Mouse (Mus musculus): ENCODE results near the gene Rbpj.

Rbpj gene

GRCm38 (mm10) chr5:53469098-53469776 lies 3.3 kb downstream of the Rbpj start:
- DNase-seq (ENCODE audit: low spot score in 2 of 2) = no peak

DNA sequence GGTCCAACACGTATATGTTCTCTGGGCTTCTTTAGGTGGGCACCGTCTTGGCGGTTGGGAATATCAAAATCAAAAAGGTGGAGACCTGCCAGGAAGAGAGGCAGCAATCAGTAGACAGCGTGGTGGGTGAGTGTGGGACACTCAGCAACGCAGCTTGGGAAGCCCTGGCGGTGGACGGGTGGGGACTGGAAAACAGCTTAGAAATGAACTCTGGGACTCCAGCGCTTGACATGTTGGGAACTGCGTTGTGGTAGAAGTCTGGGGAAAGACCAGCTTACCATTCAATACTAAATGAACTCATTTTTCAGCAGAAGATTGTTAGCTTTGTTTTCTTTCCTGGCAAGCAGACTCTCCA lies 3.8 kb downstream of the Rbpj start:
- no peak for DNase-seq (ENCODE audit: low spot score in 2 of 2)

DNA sequence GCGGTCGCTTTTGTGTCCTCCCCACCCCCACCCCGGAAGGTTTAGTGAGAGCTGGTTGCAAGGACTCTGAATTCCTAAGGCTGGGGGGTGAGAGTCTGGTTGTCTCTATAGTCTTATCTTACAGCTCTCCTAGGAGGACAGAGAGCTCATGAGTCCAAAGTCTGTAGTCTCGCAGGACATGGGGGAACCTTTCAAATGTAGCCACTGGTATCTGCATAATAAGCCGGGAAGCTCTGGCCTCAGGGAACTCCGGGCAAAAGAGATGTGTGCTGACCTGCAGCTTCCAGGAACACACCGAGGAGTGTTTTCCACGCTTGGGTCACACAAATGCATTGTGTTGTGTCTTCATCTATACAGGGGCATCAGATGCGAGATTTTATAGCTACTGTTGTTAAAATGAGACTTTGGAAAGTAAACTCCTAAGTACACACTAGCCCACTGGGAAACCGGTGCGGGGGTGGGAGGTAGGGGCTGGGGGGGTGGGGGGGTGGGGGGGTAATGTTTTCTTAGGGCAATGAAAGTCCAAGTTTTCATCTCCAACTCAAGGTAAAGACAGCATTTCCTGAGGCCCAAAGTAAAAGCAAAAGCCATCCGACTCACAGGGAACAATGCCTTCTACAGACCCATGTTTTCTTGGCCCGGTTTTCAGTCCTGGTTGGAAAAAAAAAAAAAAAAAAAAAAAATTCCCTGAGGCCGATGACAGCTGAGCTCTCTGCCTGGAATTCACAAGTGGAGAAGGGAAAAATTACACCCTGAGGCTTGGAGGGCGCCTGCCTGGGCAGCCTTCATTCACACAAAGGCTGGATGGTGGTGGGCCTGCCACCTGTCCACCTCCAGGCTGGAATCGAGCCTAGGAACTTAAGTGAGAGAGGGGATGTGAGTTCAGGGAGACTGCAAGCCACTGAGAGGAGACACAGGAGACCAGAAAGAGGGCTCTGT lies 4.5 kb downstream of the Rbpj start:
- no peak for DNase-seq (ENCODE audit: low spot score in 2 of 2)

- no peak for DNase-seq (ENCODE audit: low spot score in 2 of 2)
Measured at GRCm38 (mm10) chr5:53472485-53472884, 6.5 kb downstream of the Rbpj start.

DNA sequence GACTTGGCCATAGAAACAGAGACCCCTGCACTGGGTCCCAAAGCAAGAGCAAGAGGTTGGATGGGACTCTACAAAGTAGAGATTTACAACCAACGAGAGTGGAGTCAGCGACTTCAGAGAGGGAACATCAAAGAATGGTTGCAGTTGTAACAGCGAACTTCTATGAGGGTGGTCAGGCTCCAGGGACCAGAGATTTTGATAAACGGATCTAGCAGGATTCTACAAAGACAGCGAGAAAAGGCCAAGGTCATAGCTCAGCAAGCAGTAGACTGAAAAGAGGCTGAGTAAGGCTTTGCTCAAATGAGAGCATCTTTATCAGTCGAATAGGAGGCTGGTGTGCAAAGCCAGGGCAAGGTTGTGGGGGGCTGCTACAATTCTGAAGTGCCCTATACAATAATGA lies 13.2 kb downstream of the Rbpj start:
- no peak for DNase-seq (ENCODE audit: low spot score in 2 of 2)

GRCm38 (mm10) chr5:53479891-53480290 lies 13.9 kb downstream of the Rbpj start:
- DNase-seq (ENCODE audit: low spot score in 2 of 2) = no peak

- no peak for DNase-seq (ENCODE audit: low spot score in 2 of 2)
Measured at GRCm38 (mm10) chr5:53481021-53481420, 15.1 kb downstream of the Rbpj start.

DNA sequence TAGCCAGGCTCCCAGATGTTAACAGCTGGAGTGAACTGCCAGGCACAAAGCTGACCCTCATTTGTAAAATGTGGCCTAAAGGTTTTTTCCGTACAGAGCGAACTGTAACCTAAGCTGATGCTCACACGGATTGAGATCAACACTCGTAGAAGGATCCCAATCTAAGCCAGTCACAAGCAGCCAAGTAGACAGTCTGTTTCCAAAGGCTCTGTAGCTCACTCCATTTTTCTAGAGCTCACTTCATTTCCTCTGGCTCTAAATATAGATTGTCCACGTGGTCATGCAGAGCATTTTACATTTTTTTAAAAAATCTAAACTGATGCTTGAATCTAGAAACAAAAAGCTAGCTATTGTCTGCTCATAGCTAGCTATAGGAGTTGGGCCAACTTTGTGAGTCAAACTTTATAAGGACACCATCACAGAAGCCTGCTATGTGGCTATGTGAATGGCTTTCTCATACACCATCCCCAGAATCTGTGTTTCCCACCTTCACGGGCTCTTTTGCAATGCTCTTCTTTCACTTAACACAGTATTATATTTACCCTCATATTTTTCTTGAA lies 19.2 kb downstream of the Rbpj start:
- DNase-seq (ENCODE audit: low spot score in 2 of 2) = no peak

DNA sequence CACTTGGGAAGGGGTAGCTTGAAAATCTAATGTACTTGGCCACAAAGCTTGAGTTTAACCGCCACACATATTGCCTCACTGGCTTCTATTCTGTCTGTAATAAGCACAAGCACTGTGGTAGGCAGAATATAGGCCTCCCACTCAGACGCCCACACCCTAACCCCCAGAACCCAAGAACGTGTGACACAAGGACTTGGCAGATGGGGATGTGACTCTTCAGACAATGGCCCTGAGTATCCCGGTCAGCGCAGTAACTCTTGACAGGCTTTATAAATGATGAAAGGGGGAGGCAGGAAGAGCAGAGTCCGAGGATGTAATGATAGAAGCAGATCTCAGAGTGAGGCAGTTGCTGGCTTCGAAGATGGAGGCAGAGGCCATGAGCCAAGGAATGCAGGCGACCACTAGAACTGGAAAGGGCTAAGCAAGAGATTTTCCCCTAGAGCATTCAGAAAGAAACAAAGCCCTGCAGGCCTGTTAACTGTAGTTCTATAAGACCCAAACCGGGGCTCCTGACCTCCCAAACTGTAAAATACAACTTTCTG lies 20.1 kb downstream of the Rbpj start:
- DNase-seq (ENCODE audit: low spot score in 2 of 2) = no peak

GRCm38 (mm10) chr5:53486966-53487592 lies 21.1 kb downstream of the Rbpj start:
- no peak for DNase-seq (ENCODE audit: low spot score in 2 of 2)

GRCm38 (mm10) chr5:53490697-53491099 lies 24.7 kb downstream of the Rbpj start:
- DNase-seq (ENCODE audit: low spot score in 2 of 2) = no peak

DNA sequence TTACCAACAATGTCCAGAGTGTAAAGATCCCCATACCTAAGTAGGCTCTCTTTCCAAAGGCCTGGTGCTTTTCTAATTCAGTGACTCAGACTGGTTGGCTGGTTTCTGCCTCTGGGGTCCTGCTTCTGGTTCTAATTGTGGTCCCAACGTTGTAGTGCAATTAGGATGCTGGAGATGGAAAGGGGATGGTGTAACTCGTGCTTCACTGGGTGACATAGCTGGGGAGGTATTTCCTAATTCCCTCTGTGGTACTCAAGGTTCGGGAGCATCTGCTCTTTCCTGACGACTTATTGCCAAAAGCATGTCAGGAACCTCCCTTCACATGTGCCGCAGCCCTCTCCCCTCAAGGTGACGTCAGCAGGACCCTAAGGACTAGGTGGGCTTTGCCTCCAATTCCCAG lies 27.8 kb downstream of the Rbpj start:
- DNase-seq (ENCODE audit: low spot score in 2 of 2) = no peak

DNA sequence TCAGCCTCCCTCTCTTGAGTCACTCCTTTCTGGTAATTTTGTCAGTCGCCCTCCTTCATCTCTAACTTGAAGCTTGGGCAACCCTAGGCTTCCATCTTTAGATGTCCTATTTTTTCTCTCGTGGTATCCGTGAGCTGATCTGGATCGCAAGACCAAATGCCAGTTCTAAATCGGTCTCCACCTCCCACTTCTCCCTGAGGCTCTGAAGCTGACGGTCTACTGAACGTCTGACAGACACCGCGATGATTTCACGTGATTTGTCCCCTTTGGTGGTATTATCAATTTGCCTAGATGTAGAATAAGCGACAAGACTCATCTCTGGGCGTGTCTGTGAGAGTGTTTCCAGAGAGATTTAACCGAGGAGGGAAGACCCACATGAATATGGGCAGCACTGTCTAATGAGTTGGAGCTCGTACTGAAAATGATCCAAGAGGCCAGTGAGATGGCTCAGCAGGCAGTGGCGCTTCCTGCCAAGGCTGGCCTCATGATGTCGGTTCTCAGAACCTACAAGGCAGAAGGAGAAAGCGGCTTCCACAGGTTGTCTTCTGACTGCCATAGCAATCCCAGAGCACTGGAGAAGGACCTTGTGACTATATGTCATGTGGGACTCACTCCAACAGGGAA lies 28.7 kb downstream of the Rbpj start:
- peak in 1 of 2 experiments; percentile 51 for DNase-seq (ENCODE audit: low spot score in 2 of 2)

DNA sequence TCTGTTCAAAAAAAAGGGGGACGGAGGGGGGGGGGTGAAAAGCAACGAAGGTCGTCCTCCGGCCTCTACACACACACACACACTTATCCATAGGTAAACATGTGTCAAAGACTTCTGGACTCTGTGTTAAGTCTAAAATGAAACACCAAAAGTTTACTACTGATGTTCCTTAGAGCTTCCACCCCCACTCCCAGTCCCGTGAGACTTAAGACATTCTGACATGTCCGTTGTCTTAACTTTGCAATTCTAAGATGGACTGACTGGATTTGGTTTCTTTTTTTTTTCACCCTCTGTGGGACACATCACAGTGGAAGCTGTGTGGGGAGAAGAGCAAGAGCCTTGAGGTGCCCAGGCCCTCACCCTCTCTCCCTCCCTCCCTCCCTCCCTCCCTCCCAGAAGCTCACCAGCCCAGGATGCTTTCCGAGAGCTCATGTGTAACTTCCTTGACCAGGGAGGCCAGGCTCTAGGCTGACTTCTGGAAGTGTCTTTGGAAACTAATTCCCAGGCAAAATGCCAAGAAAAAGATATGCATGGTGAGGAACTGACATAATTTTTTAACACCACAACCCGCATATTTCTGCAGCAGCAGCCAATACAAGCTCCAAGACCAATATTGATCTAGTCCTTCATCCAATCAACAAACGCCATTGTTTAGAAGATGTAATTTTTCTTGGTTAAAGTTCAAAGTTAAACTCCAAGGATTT lies 31.0 kb downstream of the Rbpj start:
- DNase-seq (ENCODE audit: low spot score in 2 of 2) = no peak

DNA sequence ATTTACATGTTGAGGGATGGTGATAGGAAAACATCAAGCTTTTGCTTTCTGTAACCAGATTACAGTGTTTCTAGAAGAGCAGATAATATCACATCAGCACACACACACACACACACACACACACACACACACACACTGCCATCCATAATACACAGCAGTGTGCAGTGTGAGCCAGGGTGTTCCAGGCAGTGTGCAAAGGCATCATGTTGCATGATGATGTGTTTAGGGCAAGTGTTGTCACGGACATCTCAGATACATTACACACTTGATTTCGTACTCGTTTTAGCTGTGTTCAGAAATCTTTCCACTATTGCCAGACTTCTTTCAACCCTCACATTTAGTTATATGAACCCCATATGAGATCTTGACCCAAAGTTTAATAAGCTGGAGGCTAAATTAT lies 33.6 kb downstream of the Rbpj start:
- DNase-seq (ENCODE audit: low spot score in 2 of 2) = no peak

DNA sequence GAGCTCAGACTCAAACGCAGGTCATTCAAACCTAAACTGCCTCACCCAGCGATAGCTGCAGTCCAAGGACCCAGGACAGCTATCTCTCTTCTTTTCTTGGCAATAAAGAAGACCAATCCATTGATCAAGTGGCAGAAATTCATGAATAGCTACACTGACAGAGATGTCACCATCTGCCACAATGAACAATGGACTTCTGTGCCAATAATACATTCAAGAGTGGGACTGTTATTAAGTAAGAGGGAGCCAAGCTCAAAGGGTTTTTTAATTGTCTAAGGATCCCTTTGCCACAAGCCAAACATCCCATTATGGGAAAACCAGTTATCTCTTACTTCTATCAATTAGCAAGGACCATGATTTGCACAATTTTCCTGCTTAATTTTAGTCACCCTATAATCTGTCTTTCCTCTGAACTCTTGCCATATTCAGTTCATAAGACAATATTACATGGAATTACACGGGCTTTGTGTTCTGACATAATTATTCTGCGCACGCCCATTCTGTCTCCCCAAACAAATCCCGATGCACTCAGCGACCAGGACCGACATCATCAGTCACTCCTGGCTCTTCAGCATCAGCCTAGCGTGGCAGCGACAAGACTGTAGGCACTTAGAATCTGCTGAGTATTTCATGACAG lies 34.7 kb downstream of the Rbpj start:
- DNase-seq (ENCODE audit: low spot score in 2 of 2) = no peak

- no peak for DNase-seq (ENCODE audit: low spot score in 2 of 2)
Measured at GRCm38 (mm10) chr5:53503261-53503660, 37.3 kb downstream of the Rbpj start.

- no peak for DNase-seq (ENCODE audit: low spot score in 2 of 2)
Measured at GRCm38 (mm10) chr5:53505751-53506150, 39.8 kb downstream of the Rbpj start.

GRCm38 (mm10) chr5:53507371-53507770 lies 41.4 kb downstream of the Rbpj start:
- no peak for DNase-seq (ENCODE audit: low spot score in 2 of 2)

DNA sequence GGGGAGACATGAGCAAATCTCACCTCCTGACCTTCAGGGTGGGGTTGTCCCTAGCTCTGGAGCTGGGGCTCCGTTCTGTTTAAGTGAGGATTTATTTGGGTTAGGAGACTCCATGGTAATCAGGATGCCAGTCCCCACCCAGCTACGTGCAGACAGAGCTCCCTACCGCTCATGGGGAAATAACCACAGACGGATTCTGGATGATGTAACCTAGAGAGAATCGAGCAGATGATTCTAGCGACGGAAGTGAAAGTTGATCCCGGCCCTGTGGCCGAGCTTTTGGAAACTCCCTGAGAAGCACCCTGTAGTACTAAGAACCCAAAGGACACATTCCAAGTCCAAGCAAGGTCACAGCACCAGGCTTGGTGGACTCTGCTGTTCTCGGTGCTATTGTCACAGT lies 43.5 kb downstream of the Rbpj start:
- DNase-seq (ENCODE audit: low spot score in 2 of 2) = peak in 1 of 2 experiments; percentile 38
